Comparison of ENCODE assay signal across 23 mouse cellular contexts in the genomic region with DNA sequence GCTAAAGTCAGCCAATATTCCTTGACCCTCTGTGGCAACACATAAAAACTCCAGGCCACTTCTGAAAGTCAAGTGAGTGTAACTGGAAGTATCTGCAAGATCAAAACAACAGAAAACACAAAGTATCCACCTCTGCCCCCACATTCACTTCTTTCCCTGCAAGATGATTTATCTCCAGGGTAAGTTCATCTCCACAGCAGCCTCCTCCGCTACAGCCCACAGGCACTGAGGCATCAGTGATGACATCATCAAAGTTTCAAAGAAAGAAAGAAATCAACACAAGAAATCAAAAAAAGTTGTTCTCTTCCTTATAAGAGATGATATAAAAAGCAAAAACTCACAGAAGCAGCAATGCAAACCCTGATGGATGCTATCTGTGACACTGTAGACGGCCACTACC.
"Had no signal": no experiment of that assay in that cellular context is flagged by ENCODE, and none has a peak within 500 bp of the region (broad histone marks: within the 10 kb centered on the region; RNA-seq: fewer than 3 reads in every experiment).

No protein-coding gene starts in this region.

- DNase-seq: gastrocnemius, postnatal 14 days; gastrocnemius, postnatal 36 days; heart, adult 18-20 months; heart, postnatal 10 days; kidney, adult 11 months; kidney, adult 2 months; kidney, adult 9 months; kidney, postnatal 14 days; kidney, postnatal 36 days; layer of hippocampus, adult 9-11 months; layer of hippocampus, postnatal 36 days; left cerebral cortex, postnatal 4 days had no signal

- H3K9ac ChIP-seq: heart, embryonic 12.5 days; hindbrain, embryonic 13.5 days; hindbrain, embryonic 15.5 days; kidney, embryonic 15.5 days; limb, embryonic 13.5 days; limb, embryonic 15.5 days; liver, embryonic 12.5 days; liver, embryonic 14.5 days had no signal

- H3K4me2 ChIP-seq: heart, embryonic 12.5 days; hindbrain, embryonic 13.5 days; hindbrain, embryonic 15.5 days; kidney, embryonic 15.5 days; limb, embryonic 13.5 days; limb, embryonic 15.5 days; liver, embryonic 12.5 days had no signal

- H3K4me3 ChIP-seq: heart, embryonic 10.5 days; heart, embryonic 12.5 days; hindbrain, embryonic 13.5 days; hindbrain, embryonic 15.5 days; kidney, embryonic 15.5 days; limb, embryonic 13.5 days; limb, embryonic 15.5 days; liver, embryonic 12.5 days had no signal

- H3K9me3 ChIP-seq: heart, embryonic 10.5 days; heart, embryonic 12.5 days; hindbrain, embryonic 13.5 days; hindbrain, embryonic 15.5 days; kidney, embryonic 15.5 days; limb, embryonic 13.5 days; limb, embryonic 15.5 days; liver, embryonic 12.5 days had no signal

- H3K27me3 ChIP-seq: heart, embryonic 12.5 days; hindbrain, embryonic 13.5 days; hindbrain, embryonic 15.5 days; kidney, embryonic 15.5 days; limb, embryonic 13.5 days; limb, embryonic 15.5 days; liver, embryonic 12.5 days had no signal

- H3K4me1 ChIP-seq: heart, embryonic 10.5 days; heart, embryonic 12.5 days; hindbrain, embryonic 13.5 days; hindbrain, embryonic 15.5 days; kidney, embryonic 15.5 days; limb, embryonic 13.5 days; limb, embryonic 15.5 days; liver, embryonic 12.5 days had no signal

- ATAC-seq: hindbrain, postnatal 0 days; intestine, embryonic 16.5 days; liver, embryonic 12.5 days had no signal

- H3K27ac ChIP-seq: heart, embryonic 10.5 days; hindbrain, embryonic 13.5 days; hindbrain, embryonic 15.5 days; hindbrain, postnatal 0 days; kidney, embryonic 15.5 days; limb, embryonic 13.5 days; limb, embryonic 15.5 days; liver, embryonic 12.5 days; liver, embryonic 14.5 days had no signal
